Mouse (Mus musculus) erythroid progenitor cell, adult 5-6 weeks (primary cell): Measurements from ENCODE around the gene Oxct2a. TPM values are rescaled to one million over a fixed set of nuclear protein-coding genes. Genes with fewer than 3 reads are reported as not detected.
"Not testable (repeated sequence)": the region's sequence is repeated elsewhere in the genome, so short reads cannot be mapped to it uniquely, and the experiment has no call there.

ENCODE experiments used
- ATAC-seq: replicated peaks from 2 replicates; pipeline ENCODE4 v1.8.0; 2016; ENCODE audit warnings: moderate number of reproducible peaks, mild to moderate bottlenecking, moderate TSS enrichment, inconsistent platforms; ENCODE audit not compliant: poor library complexity, low FRiP score, severe bottlenecking
- total RNA-seq, 2 experiments: library from RNA; stranded (forward) in 1 of 2; stranded (reverse) in 1 of 2; fragments of 150-400 nt in 1 of 2; fragments of 186-747, 209-891 nt in 1 of 2; gene quantifications; 2 replicates each; pipeline versions ENCODE4 v1.2.3 to v1.2.4; 2015 to 2017; ENCODE audit warnings: low replicate concordance in 2 of 2

Gene Oxct2a
- total RNA-seq, 2 experiments from 2014 or later: not detected

- not testable (repeated sequence) for ATAC-seq
Observed at GRCm38 (mm10) chr4:123283675-123284064, 39.8 kb downstream of the Oxct2a start.

- ATAC-seq: not testable (repeated sequence)
Observed at GRCm38 (mm10) chr4:123282915-123283674, 40.3 kb downstream of the Oxct2a start.

- ATAC-seq: peak; percentile 79
Observed at GRCm38 (mm10) chr4:123282500-123282899, 40.9 kb downstream of the Oxct2a start.

DNA sequence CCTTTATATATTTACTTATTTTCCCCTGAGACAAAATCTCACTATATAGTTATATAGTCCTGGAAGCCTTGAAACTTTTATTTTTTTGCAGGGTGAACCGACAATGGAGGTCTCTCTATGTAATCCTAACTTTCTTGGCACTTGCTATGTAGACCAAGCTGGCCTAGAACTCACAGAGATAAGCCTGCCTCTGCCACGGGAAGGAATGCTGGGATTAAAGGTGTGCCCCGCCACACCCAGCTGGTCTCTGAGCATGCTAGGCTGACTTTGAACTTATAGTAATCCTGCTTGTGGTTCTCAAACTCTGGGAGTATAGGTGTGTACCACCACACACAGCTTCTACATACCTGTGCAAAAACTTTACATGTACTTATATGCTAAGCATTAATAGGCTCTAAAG lies 43.3 kb downstream of the Oxct2a start:
- peak; percentile 43 for ATAC-seq

Other genes starting within 250 kb of the Oxct2a start
- gene Bmp8b, start 218.5 kb downstream of the Oxct2a start, total RNA-seq (2015; ENCODE audit: low replicate concordance): 2.2 and 6.7 TPM in 2 replicates
- 0.77 TPM in 1 of 2 replicates, not detected in the other for gene Bmp8b, start 218.5 kb downstream of the Oxct2a start, total RNA-seq (2017; ENCODE audit: low replicate concordance)
- not detected in 2 replicates for gene Oxct2b, start 207.4 kb downstream of the Oxct2a start, total RNA-seq (2015; ENCODE audit: low replicate concordance)
- gene Oxct2b, start 207.4 kb downstream of the Oxct2a start, total RNA-seq (2017; ENCODE audit: low replicate concordance): 1.5 TPM in 1 of 2 replicates, not detected in the other
- 3.8 and 6.5 TPM in 2 replicates for gene Ppie, start 183.7 kb downstream of the Oxct2a start, total RNA-seq (2015; ENCODE audit: low replicate concordance)
- gene Ppie, start 183.7 kb downstream of the Oxct2a start, total RNA-seq (2017; ENCODE audit: low replicate concordance): 1.7 and 7.4 TPM in 2 replicates
- not detected in 2 replicates for gene Hpcal4, start 140.4 kb downstream of the Oxct2a start, total RNA-seq (2015; ENCODE audit: low replicate concordance)
- not detected in 2 replicates for gene Hpcal4, start 140.4 kb downstream of the Oxct2a start, total RNA-seq (2017; ENCODE audit: low replicate concordance)
- not detected in 2 replicates for gene Nt5c1a, start 122.1 kb downstream of the Oxct2a start, total RNA-seq (2015; ENCODE audit: low replicate concordance)
- gene Nt5c1a, start 122.1 kb downstream of the Oxct2a start, total RNA-seq (2017; ENCODE audit: low replicate concordance): not detected in 2 replicates
- 0.72 TPM in 1 of 2 replicates, not detected in the other for gene Heyl, start 90.1 kb downstream of the Oxct2a start, total RNA-seq (2015; ENCODE audit: low replicate concordance)
- 0.13 TPM in 1 of 2 replicates, not detected in the other for gene Heyl, start 90.1 kb downstream of the Oxct2a start, total RNA-seq (2017; ENCODE audit: low replicate concordance)
- 390 and 415 TPM in 2 replicates for gene Pabpc4, start 61.3 kb downstream of the Oxct2a start, total RNA-seq (2015; ENCODE audit: low replicate concordance)
- gene Pabpc4, start 61.3 kb downstream of the Oxct2a start, total RNA-seq (2017; ENCODE audit: low replicate concordance): 408 and 429 TPM in 2 replicates
- gene Bmp8a, start 19.6 kb upstream of the Oxct2a start, total RNA-seq (2015; ENCODE audit: low replicate concordance): not detected in 2 replicates
- gene Bmp8a, start 19.6 kb upstream of the Oxct2a start, total RNA-seq (2017; ENCODE audit: low replicate concordance): not detected in 2 replicates